In the genomic region with DNA sequence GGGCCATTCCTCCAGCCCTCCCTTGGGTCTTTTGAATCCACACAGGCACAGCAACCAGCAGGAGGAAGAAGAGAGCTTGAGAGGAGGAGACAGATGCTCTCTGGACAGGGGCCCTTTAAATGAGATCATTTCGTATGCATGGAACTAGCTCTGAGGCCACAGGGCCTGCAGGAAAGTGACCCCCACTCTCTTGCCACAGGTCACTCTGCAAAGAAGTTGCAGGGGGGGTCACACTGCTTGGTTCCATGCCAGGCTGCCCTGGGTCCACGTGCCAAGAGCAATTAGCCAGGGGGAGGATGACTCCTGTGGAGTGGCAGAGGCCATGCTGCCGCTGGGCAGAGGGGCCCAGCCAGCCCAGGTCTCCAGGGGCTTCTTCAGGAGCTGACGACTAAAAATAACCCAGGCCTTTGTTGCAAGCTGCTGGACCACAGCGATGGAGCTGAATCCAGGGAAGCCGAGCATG, we compare ENCODE assay signal across 8 mouse cellular contexts.
DNase-seq lines count a peak whose midpoint lies in the region; ATAC-seq and TF ChIP-seq lines count a peak whose summit lies in the region.

No protein-coding gene starts in this region.

- H3K27me3 ChIP-seq in forebrain, embryonic 14.5 days (replicated peaks; ENCODE audit: control insufficient read depth, insufficient read depth, low read length) = no peaks in the 10 kb centered on the region
- no peaks in the 10 kb centered on the region for H3K27me3 ChIP-seq in forebrain, embryonic 13.5 days
- H3K27me3 ChIP-seq in heart, embryonic 15.5 days = no peaks in the 10 kb centered on the region
- no peaks in the 10 kb centered on the region for H3K27me3 ChIP-seq in midbrain, embryonic 15.5 days (replicated peaks)

- TF ChIP-seq CTCF in left cerebral cortex, adult 2 months (IDR thresholded peaks at IDR 0.05) = peak; percentile 14; the same call in 1 of the 2 replicates

- H3K9me3 ChIP-seq in forebrain, embryonic 14.5 days (replicated peaks; ENCODE audit: control insufficient read depth, low read length) = no peaks in the 10 kb centered on the region
- H3K9me3 ChIP-seq in forebrain, embryonic 13.5 days (replicated peaks) = no peaks in the 10 kb centered on the region
- H3K9me3 ChIP-seq in heart, embryonic 15.5 days (replicated peaks) = no peaks in the 10 kb centered on the region
- no peaks in the 10 kb centered on the region for H3K9me3 ChIP-seq in midbrain, embryonic 15.5 days

- no peak overlapping the region for H3K9ac ChIP-seq in forebrain, embryonic 14.5 days (ENCODE audit: low read length)
- no peak overlapping the region for H3K9ac ChIP-seq in forebrain, embryonic 13.5 days
- H3K9ac ChIP-seq in heart, embryonic 15.5 days = 0 out of 2 replicates have a peak overlapping the region, but pooled peaks have one; percentile 8
- H3K9ac ChIP-seq in midbrain, embryonic 15.5 days = no peak overlapping the region

- H3K27ac ChIP-seq in forebrain, embryonic 14.5 days (ENCODE audit: low read depth, low read length) = 0 out of 2 replicates have a peak overlapping the region, but pooled peaks have one; percentile 3
- H3K27ac ChIP-seq in forebrain, embryonic 13.5 days = no peak overlapping the region
- no peak overlapping the region for H3K27ac ChIP-seq in left cerebral cortex, adult 2 months
- H3K27ac ChIP-seq in heart, embryonic 15.5 days = peak overlapping the region; percentile 79
- H3K27ac ChIP-seq in midbrain, embryonic 15.5 days = peak overlapping the region; percentile 48; the same call in 1 of the 2 replicates

- 0 out of 2 replicates have a peak, but pooled peaks have one; percentile 23 for ATAC-seq in forebrain, embryonic 14.5 days
- ATAC-seq in forebrain, embryonic 13.5 days = no peak
- peak; percentile 18; the same call in 1 of the 2 replicates for ATAC-seq in heart, embryonic 15.5 days (replicated peaks; ENCODE audit: insufficient number of reproducible peaks, insufficient read depth, low FRiP score, low read depth)
- peak; percentile 39 for ATAC-seq in midbrain, embryonic 15.5 days (replicated peaks)

- DNase-seq in forebrain, embryonic 14.5 days (ENCODE audit: low spot score) = peak; percentile 34
- no peak for DNase-seq in left cerebral cortex, adult 2 months (ENCODE audit: extremely low spot score in 1 of 2, low spot score in 2 of 2)
- DNase-seq in left cerebral cortex, postnatal 14 days (ENCODE audit: low spot score in 2 of 2) = no peak
- no peak for DNase-seq in adrenal gland, postnatal 14 days
- DNase-seq in B cell, adult 2 months = no peak

- peaks cover 6% of the 10 kb centered on the region; the same call in 1 of the 2 replicates for H3K4me1 ChIP-seq in forebrain, embryonic 14.5 days (ENCODE audit: control insufficient read depth, insufficient read depth, low read length)
- peaks cover 18% of the 10 kb centered on the region for H3K4me1 ChIP-seq in forebrain, embryonic 13.5 days
- peaks cover 34% of the 10 kb centered on the region for H3K4me1 ChIP-seq in heart, embryonic 15.5 days (replicated peaks)
- peaks cover 13% of the 10 kb centered on the region for H3K4me1 ChIP-seq in midbrain, embryonic 15.5 days

- H3K4me3 ChIP-seq in forebrain, embryonic 14.5 days (ENCODE audit: low read depth, low read length) = no peak overlapping the region
- no peak overlapping the region for H3K4me3 ChIP-seq in forebrain, embryonic 13.5 days
- H3K4me3 ChIP-seq in left cerebral cortex, adult 2 months = no peak overlapping the region
- H3K4me3 ChIP-seq in heart, embryonic 15.5 days = no peak overlapping the region
- no peak overlapping the region for H3K4me3 ChIP-seq in midbrain, embryonic 15.5 days

- WGBS in forebrain, embryonic 14.5 days = 14% methylated on average over 6 of the region's 6 CpGs
- WGBS in forebrain, embryonic 13.5 days = 22% methylated on average over 6 of the region's 6 CpGs
- WGBS in heart, embryonic 15.5 days = 27% methylated on average over 6 of the region's 6 CpGs
- 6% methylated on average over 6 of the region's 6 CpGs for WGBS in midbrain, embryonic 15.5 days

- H3K4me2 ChIP-seq in forebrain, embryonic 14.5 days (ENCODE audit: low read length) = no peak overlapping the region
- no peak overlapping the region for H3K4me2 ChIP-seq in forebrain, embryonic 13.5 days
- 0 out of 2 replicates have a peak overlapping the region, but pooled peaks have one; percentile 14 for H3K4me2 ChIP-seq in heart, embryonic 15.5 days
- no peak overlapping the region for H3K4me2 ChIP-seq in midbrain, embryonic 15.5 days

- no peaks in the 10 kb centered on the region for H3K36me3 ChIP-seq in forebrain, embryonic 14.5 days (ENCODE audit: control insufficient read depth, insufficient read depth, low read length)
- H3K36me3 ChIP-seq in forebrain, embryonic 13.5 days (ENCODE audit: poor library complexity, severe bottlenecking) = no peaks in the 10 kb centered on the region
- H3K36me3 ChIP-seq in heart, embryonic 15.5 days = no peaks in the 10 kb centered on the region
- no peaks in the 10 kb centered on the region for H3K36me3 ChIP-seq in midbrain, embryonic 15.5 days (replicated peaks)

- intact Hi-C loops in left cerebral cortex, adult 2 months (cut with DNase I) = no loop called here
- intact Hi-C loops in left cerebral cortex, postnatal 14 days (cut with DNase I) = no loop called here

Comparison
In these comparisons a context has a peak if more than half of its experiments do, and no peak if none do; other contexts are left out.
1. H3K27ac ChIP-seq: peak in forebrain, embryonic 14.5 days (single experiment), heart, embryonic 15.5 days (single experiment) and midbrain, embryonic 15.5 days (single experiment); none in forebrain, embryonic 13.5 days (single experiment) and left cerebral cortex, adult 2 months (single experiment).